Mouse (Mus musculus) heart, postnatal 0 days (tissue): ENCODE measurements around the gene Lin54.

Source experiments
- CTCF ChIP-seq: IDR thresholded peaks from 2 replicates; pipeline ENCODE4 v1.5.1; 2016; ENCODE audit warnings: antibody characterized with exemption, control low read depth, low read depth
- EP300 ChIP-seq: IDR thresholded peaks from 2 replicates; pipeline ENCODE4 v1.6.1; 2016; ENCODE audit warnings: antibody characterized with exemption, low read depth

GRCm38 (mm10) chr5:100491704-100492103 is 8.7 kb downstream of the Lin54 start:
- TF ChIP-seq CTCF (no peak), EP300 (no peak)
